Mouse (Mus musculus) cerebellum, adult 9-10 months (tissue): ENCODE measurements around the gene Pxdn.

Experiments
- DNase-seq: peaks from one replicate; pipeline ENCODE4 v3.0.0; 2022

Gene Pxdn

GRCm38 (mm10) chr12:29937308-29937707, at the start of gene Pxdn:
Gene Pxdn (plus strand): TSS chr12:29937608.
- no peak for DNase-seq

GRCm38 (mm10) chr12:29894669-29895068, 42.7 kb upstream of the Pxdn start:
- DNase-seq, result peak; percentile 73

- DNase-seq, result no peak
Measured at GRCm38 (mm10) chr12:29897533-29898085, 39.8 kb upstream of the Pxdn start.

- DNase-seq, result peak; percentile 54
Measured at GRCm38 (mm10) chr12:29904101-29904874, 33.1 kb upstream of the Pxdn start.

- peak; percentile 50 for DNase-seq
Measured at GRCm38 (mm10) chr12:29907056-29907455, 30.4 kb upstream of the Pxdn start.

- no peak for DNase-seq
Measured at GRCm38 (mm10) chr12:29916139-29916538, 21.3 kb upstream of the Pxdn start.

- peak; percentile 27 for DNase-seq
Measured at GRCm38 (mm10) chr12:29916807-29917206, 20.6 kb upstream of the Pxdn start.

- DNase-seq, result no peak
Measured at GRCm38 (mm10) chr12:29920298-29920697, 17.1 kb upstream of the Pxdn start.

- no peak for DNase-seq
Measured at GRCm38 (mm10) chr12:29921481-29921880, 15.9 kb upstream of the Pxdn start.

GRCm38 (mm10) chr12:29926896-29927295, 10.5 kb upstream of the Pxdn start:
- DNase-seq, result no peak

- no peak for DNase-seq
Measured at GRCm38 (mm10) chr12:29930591-29930990, 6.8 kb upstream of the Pxdn start.

- no peak for DNase-seq
Measured at GRCm38 (mm10) chr12:29932951-29933350, 4.5 kb upstream of the Pxdn start.

- DNase-seq, result no peak
Measured at GRCm38 (mm10) chr12:29933501-29933900, 3.9 kb upstream of the Pxdn start.

- DNase-seq, result no peak
Measured at GRCm38 (mm10) chr12:29934120-29934581, 3.3 kb upstream of the Pxdn start.

GRCm38 (mm10) chr12:29937851-29938375, 505 bp downstream of the Pxdn start:
- no peak for DNase-seq

GRCm38 (mm10) chr12:29938376-29939041, 1.1 kb downstream of the Pxdn start:
- no peak for DNase-seq

GRCm38 (mm10) chr12:29939261-29939671, 1.9 kb downstream of the Pxdn start:
- no peak for DNase-seq

GRCm38 (mm10) chr12:29942435-29942834, 5.0 kb downstream of the Pxdn start:
- no peak for DNase-seq

GRCm38 (mm10) chr12:29944650-29945049, 7.2 kb downstream of the Pxdn start:
- no peak for DNase-seq

GRCm38 (mm10) chr12:29945182-29945743, 7.9 kb downstream of the Pxdn start:
- DNase-seq, result no peak

GRCm38 (mm10) chr12:29951043-29951442, 13.6 kb downstream of the Pxdn start:
- DNase-seq, result no peak

- no peak for DNase-seq
Measured at GRCm38 (mm10) chr12:29951485-29951884, 14.1 kb downstream of the Pxdn start.

GRCm38 (mm10) chr12:29952102-29952501, 14.7 kb downstream of the Pxdn start:
- no peak for DNase-seq
